Comparison of ENCODE assay signal across 8 mouse cellular contexts in the genomic region with DNA sequence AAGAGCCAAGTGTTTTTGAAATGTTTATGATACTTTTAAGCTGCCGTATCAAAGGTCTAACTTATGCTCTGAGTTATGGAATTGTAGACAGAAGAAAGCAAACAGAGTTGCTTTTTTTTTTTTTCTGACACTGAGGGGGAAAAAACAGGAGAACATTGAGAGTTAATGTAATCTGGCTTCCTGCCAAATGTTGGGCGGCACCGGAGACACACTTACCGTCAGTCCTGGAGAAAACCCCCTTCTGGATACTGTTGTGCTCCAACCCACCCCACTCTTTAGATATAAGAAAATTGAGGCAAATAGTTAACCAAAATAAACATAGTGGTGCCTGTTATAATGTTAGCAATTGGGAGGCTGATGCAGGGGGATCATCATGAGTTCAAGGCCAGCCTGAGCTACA. TPM values are rescaled to one million over a fixed set of nuclear protein-coding genes. Genes with fewer than 3 reads are reported as not detected.
A peak's percentile ranks its signal among the peaks of the same experiment; 100 is the strongest.
DNase-seq lines count a peak whose midpoint lies in the region; ATAC-seq and TF ChIP-seq lines count a peak whose summit lies in the region.

No protein-coding gene starts in this region.

- H3K4me3 ChIP-seq in lung, embryonic 14.5 days (ENCODE audit: low read depth, low read length) = no peak overlapping the region
- no peak overlapping the region for H3K4me3 ChIP-seq in kidney, postnatal 0 days (replicated peaks; ENCODE audit: low read depth, low read length)
- no peak overlapping the region for H3K4me3 ChIP-seq in neural tube, embryonic 12.5 days

- TF ChIP-seq CTCF in lung, embryonic 14.5 days (IDR thresholded peaks at IDR 0.05; ENCODE audit: low read depth) = no peak
- TF ChIP-seq CTCF in kidney, postnatal 0 days (IDR thresholded peaks at IDR 0.05; ENCODE audit: low read depth) = no peak

- peaks cover 19% of the 10 kb centered on the region for H3K4me1 ChIP-seq in lung, embryonic 14.5 days (ENCODE audit: insufficient read depth)
- peaks cover 36% of the 10 kb centered on the region for H3K4me1 ChIP-seq in kidney, postnatal 0 days (replicated peaks; ENCODE audit: insufficient read depth, low read length)
- peaks cover 25% of the 10 kb centered on the region for H3K4me1 ChIP-seq in neural tube, embryonic 12.5 days

- H3K9me3 ChIP-seq in lung, embryonic 14.5 days (ENCODE audit: low read depth, low read length) = no peaks in the 10 kb centered on the region
- H3K9me3 ChIP-seq in kidney, postnatal 0 days (replicated peaks; ENCODE audit: low read length) = no peaks in the 10 kb centered on the region
- no peaks in the 10 kb centered on the region for H3K9me3 ChIP-seq in neural tube, embryonic 12.5 days

- no peak; the same call in 1 of the 2 replicates for ATAC-seq in lung, embryonic 14.5 days (ENCODE audit: insufficient read depth)
- ATAC-seq in kidney, postnatal 0 days (replicated peaks; ENCODE audit: low FRiP score, low read depth) = 0 out of 2 replicates have a peak, but pooled peaks have one; percentile 33
- no peak for ATAC-seq in neural tube, embryonic 12.5 days (ENCODE audit: low FRiP score, low read depth)

- H3K4me2 ChIP-seq in lung, embryonic 14.5 days = peak overlapping the region; percentile 43
- H3K4me2 ChIP-seq in kidney, postnatal 0 days (ENCODE audit: low read length) = peak overlapping the region; percentile 21; the same call in 1 of the 2 replicates
- peak overlapping the region; percentile 38 for H3K4me2 ChIP-seq in neural tube, embryonic 12.5 days (replicated peaks)

- peak; percentile 87 for DNase-seq in lung, embryonic 14.5 days
- no peak for DNase-seq in lung, postnatal 4 days
- peak; percentile 52 for DNase-seq in forelimb bud, embryonic 11.5 days (ENCODE audit: low read depth, low spot score)
- peak; percentile 60 for DNase-seq in kidney, postnatal 0 days (ENCODE audit: low spot score)
- no peak for DNase-seq in cerebellum, adult 9-11 months
- no peak for DNase-seq in testis, postnatal 10 days (ENCODE audit: low spot score)
- no peak for DNase-seq in left cerebral cortex, adult 18-20 months (ENCODE audit: low spot score in 2 of 2)

- no peaks in the 10 kb centered on the region for H3K36me3 ChIP-seq in lung, embryonic 14.5 days (ENCODE audit: insufficient read depth)
- H3K36me3 ChIP-seq in kidney, postnatal 0 days (ENCODE audit: insufficient read depth, low read length) = no peaks in the 10 kb centered on the region
- H3K36me3 ChIP-seq in neural tube, embryonic 12.5 days = no peaks in the 10 kb centered on the region

- H3K9ac ChIP-seq in lung, embryonic 14.5 days = no peak overlapping the region
- no peak overlapping the region for H3K9ac ChIP-seq in kidney, postnatal 0 days (ENCODE audit: low read depth, low read length)
- H3K9ac ChIP-seq in neural tube, embryonic 12.5 days = no peak overlapping the region

- H3K27me3 ChIP-seq in lung, embryonic 14.5 days (ENCODE audit: insufficient read depth, low read length) = no peaks in the 10 kb centered on the region
- no peaks in the 10 kb centered on the region for H3K27me3 ChIP-seq in kidney, postnatal 0 days (ENCODE audit: insufficient read depth, low read length)
- no peaks in the 10 kb centered on the region for H3K27me3 ChIP-seq in neural tube, embryonic 12.5 days (replicated peaks)

- H3K27ac ChIP-seq in lung, embryonic 14.5 days (ENCODE audit: low read depth) = peak overlapping the region; percentile 90
- peak overlapping the region; percentile 78 for H3K27ac ChIP-seq in kidney, postnatal 0 days
- no peak overlapping the region for H3K27ac ChIP-seq in neural tube, embryonic 12.5 days

- 2% methylated on average over 4 of the region's 4 CpGs for WGBS in lung, embryonic 14.5 days
- 14% methylated on average over 4 of the region's 4 CpGs for WGBS in kidney, postnatal 0 days
- WGBS in neural tube, embryonic 12.5 days = 17% methylated on average over 4 of the region's 4 CpGs

RNA-seq across cellular contexts. Expression of gene Gmpr, which starts 52.6 kb away (rescaled TPM):
- 22.9 and 25.3 TPM in 2 replicates for polyA plus RNA-seq in lung, embryonic 14.5 days (2014; fragmentation: Nextera tagmentation; extraction: Ambion mirVana)
- polyA plus RNA-seq in kidney, postnatal 0 days (2015; fragmentation: Nextera tagmentation; extraction: Ambion mirVana) = 72.5 and 79.0 TPM in 2 replicates
- polyA plus RNA-seq in neural tube, embryonic 12.5 days (2016; fragmentation: Nextera tagmentation; extraction: Ambion mirVana) = 22.0 and 24.9 TPM in 2 replicates
- 10 to 100 TPM; 49.5 to 52.7 TPM for total RNA-seq in left cerebral cortex, adult 18-20 months (2021)

Comparison
In these comparisons a context has a peak if more than half of its experiments do, and no peak if none do; other contexts are left out.
1. DNase-seq: peak in lung, embryonic 14.5 days (single experiment), forelimb bud, embryonic 11.5 days (single experiment) and kidney, postnatal 0 days (single experiment); none in lung, postnatal 4 days (0 of 2), cerebellum, adult 9-11 months (single experiment), testis, postnatal 10 days (single experiment) and left cerebral cortex, adult 18-20 months (0 of 2).
2. Peak in every context shown above with its lines, with median percentiles within 50 percentile points of each other: H3K4me2 ChIP-seq.